Mouse (Mus musculus): Measurements from ENCODE around the gene Vkorc1l1.
"Not testable (repeated sequence)": the region's sequence is repeated elsewhere in the genome, so short reads cannot be mapped to it uniquely, and the experiment has no call there.

DNA sequence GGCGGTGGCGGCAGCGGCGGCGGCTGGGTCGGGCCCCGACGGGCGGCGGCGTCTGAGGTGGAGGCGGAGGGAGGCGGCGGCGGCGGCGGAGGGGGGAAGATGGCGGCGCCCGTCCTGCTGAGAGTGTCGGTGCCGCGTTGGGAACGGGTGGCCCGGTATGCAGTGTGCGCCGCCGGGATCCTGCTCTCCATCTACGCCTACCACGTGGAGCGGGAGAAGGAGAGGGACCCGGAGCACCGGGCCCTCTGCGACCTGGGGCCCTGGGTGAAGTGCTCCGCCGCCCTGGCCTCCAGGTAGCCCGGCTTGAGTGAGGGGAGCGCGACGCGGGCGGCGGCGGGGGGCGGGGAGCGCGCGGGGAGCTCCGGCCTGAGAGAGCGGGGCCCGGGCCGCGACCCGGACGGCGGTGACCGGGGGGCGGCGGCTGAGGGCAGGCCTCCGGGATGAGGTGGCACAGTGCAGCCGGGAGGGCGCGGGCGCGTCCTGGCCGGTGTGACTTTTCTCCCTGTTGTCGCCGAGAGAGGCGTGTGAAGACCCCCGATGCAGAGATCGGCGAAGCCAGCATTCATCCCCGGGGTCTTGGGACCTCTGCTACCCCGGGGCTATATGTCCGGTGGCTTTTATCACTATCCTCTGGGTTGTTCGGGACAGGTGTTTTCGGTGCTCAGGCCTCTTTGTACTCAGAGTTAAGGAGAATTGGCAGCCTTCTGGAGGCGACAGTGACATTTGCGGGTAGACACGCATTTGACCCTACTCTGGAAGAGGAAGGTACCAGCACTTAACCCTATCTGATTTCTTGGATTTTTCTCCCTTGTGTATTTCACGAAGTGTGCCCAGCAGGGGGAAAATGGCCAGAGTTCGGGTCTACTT, 536 bp downstream of the Vkorc1l1 start:
- not testable (repeated sequence) for TF ChIP-seq CTCF, EP300 (IDR thresholded peaks at IDR 0.05; ENCODE audit: low read depth)

Measured in heart, postnatal 0 days (tissue).